Mouse (Mus musculus) layer of hippocampus, adult 18-20 months (tissue): Measurements from ENCODE around the gene Itih3. TPM values are rescaled to one million over a fixed set of nuclear protein-coding genes. Genes with fewer than 3 reads are reported as not detected.
A peak's percentile ranks its signal among the peaks of the same experiment; 100 is the strongest.

Experiments used
- DNase-seq, 2 experiments: peaks; one replicate each; pipeline ENCODE4 v3.0.0; 2022; ENCODE audit warnings: low spot score in 2 of 2
- total RNA-seq, 2 experiments: library from RNA; stranded (reverse); gene quantifications; 2 replicates each; pipeline ENCODE4 v1.2.3; 2021

Itih3 gene
- total RNA-seq, 2 experiments from 2014 or later, result 25.6 to 31.0 TPM

DNA sequence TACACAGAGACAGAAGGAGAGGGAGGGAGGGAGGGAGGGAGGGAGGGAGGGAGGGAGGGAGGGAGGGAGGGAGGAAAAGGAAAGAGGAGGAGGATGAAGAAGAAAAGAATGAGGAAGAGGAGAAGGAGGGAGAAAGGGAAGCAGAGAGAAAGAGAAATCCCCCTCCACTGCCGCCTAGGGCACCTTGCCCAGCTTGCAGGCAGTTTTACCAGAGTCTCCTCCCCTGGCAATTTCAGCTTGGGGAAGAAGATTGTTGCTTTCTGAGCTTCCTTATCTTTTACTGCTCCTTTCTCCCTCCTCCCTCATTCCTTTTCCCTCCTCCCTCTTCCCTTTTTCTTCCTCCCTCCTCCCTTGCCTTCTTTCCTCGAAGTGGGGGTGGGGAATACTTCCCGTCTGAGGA lies 20.5 kb downstream of the Itih3 start:
- DNase-seq, result no peak

- DNase-seq, result no peak
These were observed 20.9 kb downstream of the Itih3 start for GRCm38 (mm10) chr14:30902628-30903027.

DNA sequence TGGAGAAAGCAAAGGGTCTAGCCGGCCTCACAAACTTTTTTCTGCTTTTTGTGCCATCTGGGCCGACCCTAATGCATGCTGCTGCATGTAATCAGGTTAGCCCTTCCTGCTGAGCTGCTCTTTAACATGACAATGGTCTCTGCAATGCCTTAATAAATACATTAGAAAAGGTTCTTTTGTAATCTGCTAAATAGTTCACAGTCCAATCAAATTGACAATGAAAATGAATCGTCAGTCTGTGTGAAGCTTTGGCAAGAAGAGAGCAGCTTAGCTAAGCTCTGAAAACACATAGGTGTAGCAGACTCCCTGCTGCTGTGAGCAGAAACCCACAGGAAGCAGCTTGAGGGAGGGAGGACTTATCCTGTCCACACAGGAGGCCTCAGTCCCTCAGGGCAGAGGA lies 23.6 kb downstream of the Itih3 start:
- DNase-seq, result no peak

- DNase-seq, result peak in 1 of 2 experiments; percentile 18
These were observed 35.3 kb downstream of the Itih3 start for GRCm38 (mm10) chr14:30888271-30888732.

DNA sequence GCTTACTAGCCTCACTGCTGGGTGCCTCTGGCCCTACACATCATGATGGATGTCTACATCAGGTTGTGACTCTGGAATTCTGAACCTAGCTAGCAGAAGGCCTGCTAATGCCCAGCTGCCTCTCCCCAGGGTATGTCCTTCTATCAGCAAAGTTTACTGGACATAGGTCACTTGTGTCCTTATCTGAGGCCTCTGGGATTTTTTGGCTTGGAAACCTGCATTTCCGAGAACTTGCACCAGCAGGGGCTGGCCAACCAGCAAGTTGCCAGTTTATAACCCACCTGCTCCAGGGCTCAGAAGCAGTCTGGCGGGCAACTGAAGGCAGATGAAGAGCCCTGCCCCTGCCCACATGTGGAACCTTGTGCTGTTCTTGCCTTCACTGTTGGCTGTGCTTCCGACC lies 37.4 kb downstream of the Itih3 start, which contains the start of gene Itih4:
Itih4 (plus strand) TSS at position 273 of the 400 bp plus-strand sequence.
- DNase-seq, result no peak

DNA sequence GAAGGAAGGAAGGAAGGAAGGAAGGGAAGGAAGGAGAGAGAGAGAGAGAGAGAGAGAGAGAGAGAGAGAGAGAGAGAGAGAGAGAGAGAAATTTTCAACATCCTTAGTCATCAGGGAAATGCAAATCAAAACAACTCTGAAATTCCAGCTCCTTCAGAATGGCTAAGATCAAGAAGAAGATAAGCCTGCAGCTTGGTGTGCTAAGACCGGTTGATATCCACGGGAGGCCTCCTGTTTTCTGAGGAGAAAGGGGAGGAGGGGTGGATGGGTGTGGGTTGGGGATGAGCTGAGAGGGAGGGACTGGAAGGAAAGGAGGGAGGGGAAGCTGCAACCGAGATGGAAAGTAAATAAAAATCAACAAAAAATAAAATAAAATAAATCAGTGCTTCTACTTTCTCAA lies 38.3 kb downstream of the Itih3 start:
- no peak for DNase-seq

DNA sequence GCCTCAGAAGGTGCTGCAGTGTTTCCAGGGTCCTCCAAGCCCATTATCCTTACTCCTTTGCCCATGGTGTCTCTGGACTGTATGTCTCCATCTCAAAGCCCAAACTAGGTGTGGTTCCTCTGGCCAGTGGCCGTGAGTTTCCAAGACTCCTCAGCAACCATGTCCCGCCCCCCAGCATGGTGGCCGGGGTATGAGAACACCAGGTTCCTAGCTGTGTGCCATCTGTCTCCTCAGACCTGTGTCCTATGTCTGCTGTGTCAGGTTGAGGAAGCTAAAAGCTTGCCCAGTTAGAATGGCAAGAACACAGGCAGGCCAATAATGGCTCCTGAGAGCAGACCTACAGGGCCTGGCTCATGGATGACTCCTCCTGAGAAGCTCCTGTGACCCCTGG lies 41.8 kb downstream of the Itih3 start:
- DNase-seq, result no peak

DNA sequence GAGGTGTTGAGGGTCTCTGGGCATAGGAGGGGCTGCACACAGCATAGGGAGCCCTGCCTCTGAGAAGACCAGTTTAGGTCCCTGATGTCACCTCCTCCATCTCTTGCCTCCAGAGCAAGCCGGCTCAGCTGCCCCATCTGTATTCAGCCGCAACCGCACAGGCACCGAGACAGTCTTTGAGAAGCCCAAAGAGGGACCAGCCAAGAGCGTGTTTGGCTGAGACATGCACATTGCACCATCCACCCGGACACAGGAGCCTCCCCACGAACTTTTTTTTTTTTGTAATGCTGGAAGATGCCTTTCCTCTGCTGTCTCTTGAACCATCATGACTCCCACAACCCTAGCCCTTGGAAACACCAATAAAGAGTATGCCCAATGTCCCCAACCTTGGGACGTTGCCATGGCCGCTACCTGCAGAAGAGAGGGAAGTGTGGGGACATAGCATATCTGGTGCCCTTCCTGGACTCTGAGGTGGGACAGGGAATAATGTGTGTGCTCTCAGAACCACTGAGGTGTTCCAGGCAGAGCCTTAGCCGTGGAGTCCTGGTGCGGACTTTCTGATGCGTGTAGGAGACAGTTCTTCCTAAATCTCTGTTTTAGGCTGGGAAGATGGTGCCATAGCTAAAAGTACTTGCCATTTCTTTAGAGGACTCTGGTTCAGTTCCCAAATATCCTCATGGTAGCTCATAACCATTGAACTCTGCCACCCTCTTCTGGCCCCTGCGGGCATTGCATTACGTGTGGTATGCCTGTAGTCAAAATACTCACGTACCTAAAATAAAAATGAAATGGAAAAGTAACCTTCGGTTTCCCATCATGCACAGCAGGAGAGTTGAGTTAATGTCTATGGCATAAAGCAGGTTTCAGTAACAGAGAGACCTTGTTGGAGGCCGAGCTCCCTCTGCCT lies 42.5 kb downstream of the Itih3 start:
- DNase-seq, result peak in 1 of 2 experiments; percentile 55

GRCm38 (mm10) chr14:30880251-30880650 lies 43.3 kb downstream of the Itih3 start:
- DNase-seq, result no peak

- no peak for DNase-seq
These were observed 43.8 kb downstream of the Itih3 start for GRCm38 (mm10) chr14:30879794-30880193.

- DNase-seq, result no peak
These were observed 44.5 kb downstream of the Itih3 start, which contains the start of gene Mustn1 for GRCm38 (mm10) chr14:30878958-30879571. Gene Mustn1 (plus strand): TSS chr14:30879200.

DNA sequence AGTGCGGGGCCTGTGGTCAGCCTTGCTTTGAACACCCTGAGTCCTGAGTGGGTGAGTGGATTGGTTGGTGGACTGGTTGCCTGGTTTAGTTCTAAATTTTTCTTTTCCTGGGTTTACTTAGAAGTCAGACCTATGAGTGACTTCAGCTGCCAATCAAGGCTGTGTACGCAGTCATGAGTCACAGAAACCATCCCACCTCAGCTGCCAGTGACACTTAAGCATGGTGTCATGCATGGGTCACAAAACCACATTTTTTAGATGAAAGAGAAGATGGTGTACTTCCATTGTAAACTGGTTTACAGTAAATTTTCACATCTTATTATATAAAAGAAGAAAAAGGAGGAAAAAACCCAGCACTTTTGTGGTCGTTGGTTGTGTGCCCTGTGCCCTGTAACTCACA lies 45.7 kb downstream of the Itih3 start:
- no peak for DNase-seq

DNA sequence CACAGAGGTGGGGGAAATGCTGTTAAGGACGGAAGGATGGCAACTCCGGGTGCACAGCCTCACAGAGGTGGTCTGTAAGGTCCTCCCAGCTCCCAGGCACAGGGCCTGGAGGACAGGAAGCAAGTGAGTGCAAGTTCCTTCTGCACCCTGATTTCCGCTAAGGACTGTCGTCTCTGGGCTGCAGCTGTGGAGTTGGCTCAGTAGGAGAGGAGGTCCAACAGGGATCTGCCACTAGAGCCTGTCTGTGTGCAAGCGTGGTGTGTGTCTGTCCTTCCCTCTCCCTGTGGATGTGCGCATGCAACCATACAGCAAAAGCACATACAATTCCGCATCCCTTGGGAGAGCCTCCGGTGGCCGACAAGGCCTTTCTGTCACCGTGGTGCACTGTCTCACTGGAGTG lies 47.1 kb downstream of the Itih3 start:
- DNase-seq, result no peak

GRCm38 (mm10) chr14:30875955-30876354 lies 47.6 kb downstream of the Itih3 start:
- no peak for DNase-seq

- no peak for DNase-seq
These were observed 48.3 kb downstream of the Itih3 start for GRCm38 (mm10) chr14:30875130-30875865.

DNA sequence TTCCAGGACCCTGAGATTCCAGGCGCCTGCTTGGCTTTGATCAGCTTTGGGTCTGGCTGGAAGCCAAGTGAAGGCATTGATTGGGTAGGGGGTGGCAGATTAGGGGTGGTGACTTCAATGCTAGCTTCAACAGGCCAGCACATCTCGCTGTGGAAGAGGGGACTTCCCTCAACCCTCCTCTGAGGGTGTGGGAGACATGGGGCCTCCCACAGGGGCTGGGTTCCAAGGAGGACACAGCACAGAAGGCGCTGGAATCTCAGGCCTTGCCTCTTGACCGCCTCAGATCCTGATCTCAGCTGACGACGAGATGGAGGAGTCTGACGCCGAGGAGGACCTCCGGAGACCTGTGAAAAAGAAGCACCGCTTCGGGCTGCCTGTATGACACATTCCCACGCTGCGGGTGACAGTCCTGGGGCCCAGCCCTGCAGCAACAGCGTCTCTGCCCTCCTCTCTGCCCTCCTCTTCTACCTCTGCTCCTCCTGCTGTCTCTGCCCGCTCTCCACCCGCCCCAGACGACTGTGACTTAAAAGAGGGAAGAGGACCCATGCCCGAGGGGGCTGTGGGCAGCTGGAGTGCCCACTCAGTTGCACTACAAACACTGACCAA lies 49.4 kb downstream of the Itih3 start:
- DNase-seq, result no peak

GRCm38 (mm10) chr14:30870206-30871147 lies 53.1 kb downstream of the Itih3 start:
- DNase-seq, result no peak

- DNase-seq, result no peak
These were observed 54.2 kb downstream of the Itih3 start for GRCm38 (mm10) chr14:30869391-30869801.

DNA sequence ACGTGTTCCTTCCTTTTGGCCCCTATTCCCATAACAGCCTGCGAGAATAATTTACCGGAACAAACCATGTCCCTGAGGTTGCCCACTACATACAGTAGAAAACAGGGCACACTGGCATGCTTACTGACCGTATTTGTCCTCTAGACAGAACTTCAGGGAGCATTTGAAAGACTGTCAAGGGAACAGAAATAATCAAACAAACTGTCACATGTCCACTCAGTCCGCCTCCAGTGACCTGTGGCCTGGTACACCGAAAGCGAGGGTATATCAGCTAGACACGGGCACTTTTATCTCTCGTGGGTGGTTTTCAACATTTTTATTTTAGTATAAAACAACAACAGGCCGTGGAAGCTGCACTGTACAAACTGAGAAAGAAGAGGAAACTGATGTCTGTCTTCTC lies 54.7 kb downstream of the Itih3 start:
- no peak for DNase-seq

GRCm38 (mm10) chr14:30867042-30867441 lies 56.5 kb downstream of the Itih3 start:
- peak; percentile 42 to 79 for DNase-seq
